Mouse (Mus musculus) common myeloid progenitor, adult 5-6 weeks (primary cell): Measurements from ENCODE around the gene Zfp354b. TPM values are rescaled to one million over a fixed set of nuclear protein-coding genes. Genes with fewer than 3 reads are reported as not detected.

Experiments
- ATAC-seq: replicated peaks from 2 replicates; pipeline ENCODE4 v1.8.0; 2016; ENCODE audit warnings: low read depth, mild to moderate bottlenecking, moderate TSS enrichment, inconsistent platforms; ENCODE audit not compliant: poor library complexity, severe bottlenecking
- total RNA-seq: library from RNA; stranded (forward); fragments of 200-1000, 187-1606 nt; gene quantifications from 2 replicates; pipeline ENCODE4 v1.2.3, GENCODE M21; 2017

Zfp354b gene
- total RNA-seq: 0.05 and 0.24 TPM in 2 replicates

DNA sequence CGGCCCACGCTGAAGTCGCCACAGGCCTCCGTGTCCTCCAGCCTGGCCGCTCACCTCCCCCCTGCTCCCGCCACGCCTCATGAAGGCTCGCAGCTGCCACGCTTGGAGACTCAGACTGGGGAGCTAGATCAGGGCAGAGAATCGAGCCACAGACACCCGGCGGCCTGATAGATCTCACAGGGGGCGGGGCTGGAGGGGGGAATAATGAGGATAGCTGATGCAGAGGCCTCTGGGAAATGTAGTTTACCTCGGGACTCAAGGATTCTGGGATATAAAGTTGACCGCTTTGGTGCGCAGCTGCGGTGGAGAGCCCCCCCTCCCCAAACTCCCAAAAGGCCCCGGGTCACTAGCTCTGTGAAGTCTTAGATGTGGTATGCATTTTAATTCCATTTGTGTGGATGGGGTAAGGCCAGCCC, at the start of gene Zfp354b:
Gene Zfp354b (minus strand): TSS at position 183 of the 416 bp plus-strand sequence.
- peak; percentile 95 for ATAC-seq

DNA sequence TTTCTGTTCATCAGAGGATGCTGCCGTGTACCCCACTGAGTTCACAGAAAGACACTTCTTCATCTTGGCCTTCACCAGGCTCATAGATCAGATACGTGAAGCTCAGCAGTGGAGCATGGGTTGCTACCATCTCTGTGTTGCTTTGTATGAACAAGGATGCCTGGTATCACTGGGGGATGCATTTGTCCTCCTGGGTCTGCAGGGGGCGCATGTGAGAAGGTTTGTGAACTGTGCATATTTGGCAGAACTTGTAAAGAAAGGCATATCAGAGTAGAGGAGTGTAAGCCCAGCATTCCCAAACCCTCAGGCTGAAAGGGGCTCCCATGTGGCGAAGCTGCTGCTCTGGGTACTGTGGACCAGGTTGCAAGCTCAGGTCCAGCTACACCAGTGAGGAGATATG, 45.8 kb upstream of the Zfp354b start:
- no peak for ATAC-seq

DNA sequence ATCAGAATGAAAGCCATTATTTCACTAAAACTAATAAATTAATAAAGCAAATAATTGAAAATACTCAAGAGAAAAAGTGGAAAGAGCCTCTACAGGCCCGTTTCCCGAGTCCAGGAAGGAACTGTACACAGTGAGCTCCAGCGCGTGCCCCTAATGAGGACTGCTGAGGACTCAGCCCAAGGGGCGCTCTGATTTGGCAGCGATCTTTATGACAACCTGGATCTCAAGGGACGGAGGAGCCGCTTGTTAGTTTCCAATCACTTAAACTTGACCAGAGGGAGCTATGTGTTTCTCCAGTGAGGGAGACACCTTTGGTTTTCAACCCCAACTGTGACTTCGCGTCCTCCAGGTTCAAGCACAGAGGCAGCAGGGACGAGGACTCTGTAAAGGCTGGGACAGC, 34.8 kb upstream of the Zfp354b start, which contains the start of gene Olfr1378:
Gene Olfr1378 (plus strand): TSS at position 301 of the 400 bp plus-strand sequence.
- no peak for ATAC-seq

DNA sequence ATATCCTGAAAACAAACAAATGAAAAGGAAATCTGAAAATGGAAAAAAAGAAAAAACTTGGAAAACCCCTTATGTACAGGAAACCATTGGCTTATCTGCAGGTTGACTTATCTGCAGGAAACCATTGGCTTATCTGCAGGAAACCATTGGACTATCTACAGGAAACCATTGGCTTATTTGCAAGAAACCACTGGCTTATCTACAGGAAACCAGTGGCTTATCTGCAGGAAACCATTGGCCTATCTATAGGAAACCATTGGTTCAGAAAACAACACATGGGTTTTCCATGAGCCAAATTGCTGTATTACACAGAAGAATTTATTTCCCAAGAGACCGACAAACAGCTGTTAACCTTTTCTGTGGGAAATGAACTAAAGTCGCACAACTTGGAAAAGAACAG, 33.5 kb upstream of the Zfp354b start:
- 0 out of 2 replicates have a peak, but pooled peaks have one; percentile 18 for ATAC-seq

DNA sequence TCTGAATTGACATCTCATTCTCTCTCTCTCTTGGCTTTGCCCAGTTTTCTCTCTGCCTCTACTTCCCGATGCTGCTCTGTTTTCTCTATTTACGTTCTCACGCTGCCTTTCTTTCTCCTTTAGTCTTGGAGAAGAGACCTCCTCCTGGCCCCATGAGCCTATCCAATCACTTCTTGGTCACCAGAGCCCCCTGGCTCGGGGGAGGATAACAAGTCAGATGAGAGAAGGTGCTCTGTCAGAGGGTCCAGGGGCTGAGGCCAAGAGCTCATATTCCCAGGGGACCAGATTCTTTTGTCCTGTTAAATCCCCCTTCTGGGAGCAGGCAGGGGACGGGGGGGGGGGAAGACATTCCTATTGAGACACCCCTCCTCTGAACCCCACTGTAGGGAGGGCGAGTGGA, 22.2 kb upstream of the Zfp354b start, which contains the start of gene Prop1:
Gene Prop1 (minus strand): TSS at position 101 of the 400 bp plus-strand sequence.
- ATAC-seq: no peak

DNA sequence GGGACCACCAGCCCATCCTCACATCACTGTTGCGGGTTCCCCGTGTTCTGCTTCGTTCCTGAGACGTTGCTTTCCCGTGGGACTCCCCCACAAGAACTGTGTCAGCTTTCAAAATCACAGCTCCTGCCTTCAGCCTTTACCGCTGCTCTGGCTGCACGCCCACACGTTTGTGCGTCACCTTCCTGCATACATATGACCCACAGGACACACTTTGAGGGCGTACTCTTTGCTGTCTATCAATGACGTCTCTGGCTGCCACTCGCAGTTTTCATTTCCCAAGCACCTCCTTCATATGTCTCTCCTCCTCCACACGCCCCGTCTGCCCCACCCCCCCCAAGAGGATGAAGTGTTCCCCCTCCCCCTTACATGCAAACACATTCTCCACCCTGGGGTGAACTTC, 20.9 kb upstream of the Zfp354b start:
- ATAC-seq: no peak

DNA sequence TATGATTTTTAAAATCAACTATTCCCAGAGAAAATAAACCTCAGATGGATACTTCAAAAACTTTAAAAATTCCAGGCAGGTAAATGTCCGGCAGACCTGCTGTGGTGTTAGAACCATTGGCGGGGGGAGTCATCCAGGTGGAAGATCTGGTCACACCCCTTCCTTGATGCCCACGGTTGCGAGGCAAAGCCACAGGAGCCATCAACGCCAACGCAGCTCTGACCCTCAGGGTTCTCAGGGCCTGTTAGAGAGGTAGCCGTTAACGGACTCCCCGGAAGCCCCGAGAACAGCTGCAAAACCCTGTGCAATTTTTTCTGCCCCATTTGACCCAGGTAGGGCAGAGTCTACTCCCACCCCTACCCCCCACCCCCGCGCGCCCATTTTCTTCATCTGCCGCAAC, 12.1 kb upstream of the Zfp354b start, which contains the start of gene 4933414I15Rik:
Gene 4933414I15Rik (minus strand): TSS at position 260 of the 400 bp plus-strand sequence.
- no peak for ATAC-seq

DNA sequence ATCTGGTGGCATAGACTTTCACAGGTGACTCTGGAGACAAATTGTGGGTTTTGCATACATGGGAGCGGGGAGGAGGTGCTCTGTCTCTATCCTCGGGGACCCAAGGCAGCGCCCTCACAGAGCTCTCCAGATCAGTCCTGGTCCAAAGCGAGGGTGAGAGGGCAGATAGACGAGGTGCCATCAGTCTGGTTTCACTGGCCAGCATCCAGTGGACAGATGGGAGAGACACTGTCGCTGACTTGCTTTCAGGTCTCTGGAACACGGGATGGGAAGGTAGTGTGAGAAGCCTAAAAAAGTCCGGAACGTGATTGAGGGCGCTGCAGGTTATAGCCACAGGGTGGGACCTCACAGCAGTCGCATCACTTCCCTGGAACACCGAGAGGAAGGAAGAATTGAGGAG, 11.0 kb upstream of the Zfp354b start:
- ATAC-seq: no peak

DNA sequence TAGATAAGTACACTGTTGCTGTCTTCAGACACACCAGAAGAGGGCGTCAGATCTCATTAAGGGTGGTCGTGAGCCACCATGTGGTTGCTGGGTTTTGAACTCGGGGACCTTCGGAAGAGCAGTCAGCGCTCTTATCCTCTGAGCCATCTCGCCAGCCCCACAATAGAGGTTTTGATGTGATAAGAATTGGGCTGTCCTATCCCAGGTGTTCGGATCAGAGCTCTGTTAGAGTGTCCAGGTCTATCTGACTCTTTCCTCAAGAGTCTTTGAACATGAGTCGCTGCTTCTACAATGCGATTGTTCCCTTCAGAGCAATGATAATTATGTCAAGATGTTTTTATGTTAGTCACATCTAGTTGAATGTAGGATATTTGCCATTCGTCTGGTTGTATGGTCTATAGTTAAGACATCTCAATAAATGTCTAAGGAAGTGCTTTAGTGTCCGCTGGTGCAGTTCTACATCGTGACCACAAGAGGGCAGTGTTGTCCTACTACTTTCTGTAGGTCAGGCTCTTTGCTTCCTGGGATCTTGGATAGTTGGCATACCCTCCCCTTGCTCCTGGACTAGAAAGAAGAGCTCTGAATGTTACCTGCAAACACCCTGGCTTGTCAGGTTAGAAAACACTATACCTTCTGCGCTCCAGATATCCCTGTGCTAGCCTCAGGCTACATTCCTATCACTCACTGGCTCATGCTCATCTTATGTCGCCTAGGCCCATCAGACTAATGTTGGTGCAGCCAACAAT, 8.4 kb upstream of the Zfp354b start:
- peak; percentile 88 for ATAC-seq

DNA sequence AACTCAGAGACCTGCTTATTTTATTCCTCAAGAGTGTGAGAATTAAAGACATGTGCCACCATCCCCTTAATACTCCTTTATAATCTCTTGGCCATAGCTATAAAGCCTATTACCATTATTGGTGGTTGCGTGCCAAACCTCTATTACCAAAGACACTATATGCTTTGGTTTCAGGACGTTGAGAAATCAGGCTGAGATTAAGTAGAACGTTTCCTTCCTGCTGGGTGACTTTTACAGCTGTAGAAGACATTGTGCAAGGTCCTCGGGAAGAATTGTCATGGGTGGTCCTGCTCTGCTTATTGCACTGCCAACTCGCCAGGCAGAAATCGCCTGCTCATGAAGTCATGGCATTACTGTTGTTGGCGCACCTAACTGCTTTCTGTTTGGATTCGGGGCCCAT, 7.0 kb upstream of the Zfp354b start:
- no peak for ATAC-seq

DNA sequence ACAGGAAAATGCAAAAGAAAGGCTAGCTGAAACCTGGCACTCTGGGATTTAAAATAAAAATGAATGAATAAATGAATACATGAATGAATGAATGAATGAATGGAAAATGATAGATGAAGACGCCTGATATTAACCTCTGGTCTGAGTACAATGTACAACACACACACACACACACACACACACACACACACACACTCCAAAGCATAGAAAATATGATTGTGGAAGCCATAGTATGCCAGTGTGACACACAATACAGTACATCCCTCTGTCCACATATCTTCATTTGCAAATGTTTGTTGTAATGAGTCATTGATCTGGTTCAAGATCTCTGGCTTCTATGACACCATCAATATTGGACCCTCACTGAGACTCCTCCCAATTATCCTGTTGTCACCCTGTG, 607 bp upstream of the Zfp354b start:
- no peak for ATAC-seq

DNA sequence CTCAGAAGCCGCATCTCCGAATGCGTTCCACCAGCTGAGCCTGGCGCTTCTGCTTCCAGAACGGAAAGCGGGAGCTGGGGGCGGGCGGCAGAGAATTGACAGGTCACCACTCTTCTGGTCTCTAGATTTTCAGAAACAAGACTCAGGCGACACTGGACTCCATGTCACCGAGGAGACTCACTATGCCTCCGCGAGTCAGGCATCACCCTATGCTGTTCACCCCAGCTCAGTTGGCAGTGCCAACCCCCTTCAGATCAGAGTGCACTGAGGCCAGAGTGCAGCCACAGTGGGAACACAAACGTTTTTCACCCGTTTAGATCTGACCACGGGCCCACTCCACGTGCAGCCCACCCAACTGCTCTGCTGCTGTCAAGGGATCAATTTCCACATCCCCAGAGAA, 412 bp downstream of the Zfp354b start:
- ATAC-seq: peak; percentile 33

DNA sequence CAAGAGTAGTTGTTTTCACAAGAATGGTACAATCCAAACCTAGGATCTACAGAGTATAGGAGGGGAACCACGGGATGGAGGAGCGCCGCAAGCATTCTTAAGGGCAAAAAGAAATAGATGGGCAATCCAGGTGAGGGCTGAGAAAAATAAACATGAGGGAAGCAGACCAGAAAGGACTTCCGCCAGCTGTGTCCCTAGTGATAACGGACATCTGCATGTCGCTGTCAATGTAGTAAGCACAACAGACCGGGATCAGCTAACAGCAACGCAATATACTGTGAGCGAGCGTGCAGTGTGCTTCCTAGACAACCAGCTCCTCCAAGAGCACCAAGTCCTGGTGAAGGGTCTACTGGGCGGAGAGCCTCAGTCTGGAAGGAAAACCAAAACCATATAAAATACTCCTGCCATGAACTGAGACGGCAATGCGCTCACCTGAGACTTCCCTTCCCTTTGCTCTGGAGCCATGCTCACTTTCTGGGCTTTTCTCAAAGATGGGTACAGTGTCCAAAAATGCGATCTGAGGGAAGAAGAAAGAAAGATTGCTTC, 891 bp downstream of the Zfp354b start:
- ATAC-seq: peak; percentile 17; the same call in 1 of the 2 replicates

DNA sequence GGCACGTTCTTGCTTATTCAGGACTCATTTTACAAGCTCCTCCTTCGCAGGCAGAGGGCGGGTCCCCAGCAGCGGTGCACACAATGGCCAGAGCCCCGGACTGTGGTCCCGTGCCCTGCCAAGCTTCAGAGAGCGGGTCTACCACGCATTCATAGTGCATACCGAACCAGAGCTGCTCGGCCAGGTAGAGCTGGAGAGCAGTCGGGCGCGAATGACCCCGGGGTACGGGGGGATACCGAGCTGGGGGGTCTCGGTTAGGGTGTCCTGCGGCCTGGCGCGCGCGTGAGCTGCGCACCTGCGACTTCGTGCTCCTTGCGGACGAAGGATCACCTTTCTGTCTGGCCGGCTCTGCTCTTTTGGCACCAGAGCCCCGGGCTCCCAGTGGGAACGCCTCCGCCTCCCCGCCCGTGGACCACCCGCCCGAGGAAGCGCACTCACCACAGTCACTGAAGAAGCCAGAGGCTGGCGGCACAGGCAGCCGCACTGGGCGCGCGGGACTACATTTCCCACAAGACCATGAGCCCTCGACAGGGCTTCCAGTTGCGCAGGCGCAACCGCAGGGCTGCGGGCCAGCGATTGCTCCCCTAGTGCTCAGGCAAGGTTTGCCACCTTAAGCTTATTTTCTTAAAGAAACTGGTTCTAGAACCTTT, 15.6 kb downstream of the Zfp354b start, which contains the start of gene Zfp2:
Gene Zfp2 (minus strand): TSS at position 495 of the 650 bp plus-strand sequence.
- ATAC-seq: peak; percentile 99

DNA sequence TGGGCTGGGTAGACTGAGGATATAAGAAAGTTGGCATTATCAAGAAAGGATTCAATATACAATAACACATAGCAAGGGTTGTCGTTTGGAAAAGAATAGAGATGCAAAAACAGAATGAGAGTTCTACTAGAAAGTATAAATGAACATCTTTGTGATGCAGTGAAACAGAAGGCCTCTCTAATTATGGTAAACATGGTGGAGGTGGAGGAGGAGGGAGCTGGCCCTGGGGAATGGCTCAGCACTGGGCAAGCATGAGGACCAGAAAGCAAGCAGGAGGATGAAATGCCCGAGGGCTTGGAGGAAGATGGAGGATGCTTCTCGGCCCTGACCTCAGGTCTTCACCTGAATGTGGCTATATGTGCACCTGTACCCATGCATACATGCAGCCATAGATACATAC, 17.0 kb downstream of the Zfp354b start:
- ATAC-seq: no peak

DNA sequence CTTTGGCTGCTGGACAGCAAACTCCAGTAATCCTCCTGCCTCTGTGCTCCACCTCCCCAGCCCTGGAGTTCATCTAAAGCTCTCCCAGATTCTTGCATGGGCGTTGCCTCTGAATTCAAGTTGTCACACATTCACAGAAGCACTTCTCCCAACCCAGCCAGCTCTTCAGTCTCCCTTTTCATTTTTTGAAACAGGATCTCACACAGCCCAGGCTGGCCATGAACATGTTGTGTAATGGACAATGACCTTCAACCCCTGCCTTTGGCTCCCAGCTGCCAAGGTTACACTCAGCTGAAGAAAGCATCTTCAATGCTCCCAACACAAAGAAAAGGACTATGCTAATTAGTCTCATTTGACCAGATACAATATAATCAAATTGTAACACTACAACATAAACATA, 18.1 kb downstream of the Zfp354b start:
- ATAC-seq: no peak

DNA sequence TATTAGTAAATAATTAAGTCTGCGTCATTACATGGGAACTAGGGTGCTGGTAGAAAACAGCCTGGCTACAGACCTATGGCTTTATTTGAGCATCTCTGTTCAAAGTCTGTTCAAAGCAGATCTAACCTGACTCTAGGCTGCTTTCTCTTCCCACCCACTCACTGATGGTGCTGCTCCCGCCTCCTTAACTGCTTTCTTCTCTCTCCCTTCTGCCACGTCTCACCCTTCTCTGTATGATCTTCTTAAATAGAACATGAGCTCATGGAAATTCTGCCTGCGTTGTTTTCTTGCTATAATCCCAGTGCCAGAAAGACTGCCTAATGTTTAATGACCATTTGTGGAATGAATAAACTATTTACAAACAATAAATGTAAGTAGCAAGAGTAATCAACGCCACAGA, 23.3 kb downstream of the Zfp354b start:
- no peak for ATAC-seq

DNA sequence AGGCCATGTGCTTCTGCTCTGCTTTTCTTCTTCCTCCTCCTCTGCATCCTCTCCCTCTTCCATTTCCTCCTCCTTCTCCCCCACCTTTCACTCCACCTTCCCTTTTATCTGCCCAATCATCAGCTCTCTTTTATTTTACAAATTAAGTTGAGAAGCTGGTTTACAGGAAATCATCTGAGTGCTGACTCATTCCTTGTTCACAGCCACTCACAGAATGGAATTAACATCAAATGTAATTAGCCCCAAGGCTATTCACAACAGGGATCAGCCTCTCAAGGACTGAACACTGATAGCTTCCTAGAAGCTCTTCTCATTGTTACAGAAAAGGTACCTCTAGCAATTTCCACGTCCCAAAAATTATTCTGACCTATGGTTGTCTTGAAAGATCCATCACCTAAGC, 34.1 kb downstream of the Zfp354b start:
- no peak for ATAC-seq

DNA sequence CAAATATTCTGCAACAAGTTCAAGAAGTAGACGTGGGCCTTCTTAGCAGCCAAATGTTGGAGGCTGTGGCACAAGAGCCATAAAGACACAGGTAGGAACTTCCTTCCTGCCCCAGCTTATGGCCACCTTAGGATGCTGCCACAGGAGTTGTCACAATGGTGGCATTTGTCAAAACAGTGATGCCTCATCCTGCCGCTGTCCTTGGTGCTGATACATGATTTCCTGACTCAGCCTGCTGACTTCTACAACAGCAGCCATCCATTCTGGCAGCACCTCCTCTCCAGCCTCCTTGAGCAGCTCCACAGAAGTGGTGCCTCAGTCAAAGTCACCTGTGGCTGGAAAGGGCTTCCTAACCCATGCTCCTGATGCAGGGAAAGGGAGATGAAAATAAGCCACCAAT, 39.0 kb downstream of the Zfp354b start:
- 0 out of 2 replicates have a peak, but pooled peaks have one; percentile 36 for ATAC-seq

DNA sequence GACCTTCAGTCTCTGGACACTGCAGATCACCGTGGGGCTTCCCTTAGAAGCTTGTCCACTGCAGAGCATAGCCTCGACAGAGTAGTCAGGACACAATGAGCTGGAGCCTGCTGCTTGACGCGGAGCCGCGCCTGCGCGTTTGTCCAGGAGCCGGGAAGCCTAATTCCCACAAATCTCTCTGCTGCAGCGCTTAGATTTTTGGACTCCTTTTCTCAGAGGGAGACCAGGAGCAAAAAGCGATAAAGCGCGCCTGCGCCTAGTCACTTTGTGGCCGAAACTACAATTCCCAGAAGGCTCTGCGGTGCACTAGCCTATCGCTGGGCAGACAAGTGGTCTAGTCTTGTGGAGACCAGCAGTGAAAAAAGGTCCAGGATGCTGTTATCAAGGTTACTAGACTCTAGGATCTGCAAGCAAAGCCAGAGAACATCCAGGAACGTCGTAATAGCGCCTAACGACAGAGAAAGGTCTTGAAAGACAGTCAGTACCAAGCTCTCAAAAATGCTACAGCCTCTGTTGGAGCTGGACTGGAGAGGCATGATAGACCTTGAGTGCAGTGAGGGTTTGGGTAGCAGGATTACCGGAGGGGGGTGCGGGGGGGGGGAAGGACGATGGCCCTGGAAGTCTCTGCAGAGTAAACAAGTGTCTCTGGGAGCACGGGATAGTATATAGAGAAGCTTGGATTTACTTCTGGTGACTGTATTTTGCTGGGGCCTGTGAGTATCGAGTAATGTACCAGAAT, 43.9 kb downstream of the Zfp354b start, which contains the start of gene Zfp454:
Gene Zfp454 (minus strand): TSS at position 262 of the 739 bp plus-strand sequence.
- ATAC-seq: 0 out of 2 replicates have a peak, but pooled peaks have one; percentile 25
